Mouse (Mus musculus): Measurements from ENCODE around the gene Lta. TPM values are rescaled to one million over a fixed set of nuclear protein-coding genes. Genes with fewer than 3 reads are reported as not detected.
A peak's percentile ranks its signal among the peaks of the same experiment; 100 is the strongest.

Gene Lta
- polyA plus RNA-seq, 1 experiment from 2014 or later = 0.14 TPM

DNA sequence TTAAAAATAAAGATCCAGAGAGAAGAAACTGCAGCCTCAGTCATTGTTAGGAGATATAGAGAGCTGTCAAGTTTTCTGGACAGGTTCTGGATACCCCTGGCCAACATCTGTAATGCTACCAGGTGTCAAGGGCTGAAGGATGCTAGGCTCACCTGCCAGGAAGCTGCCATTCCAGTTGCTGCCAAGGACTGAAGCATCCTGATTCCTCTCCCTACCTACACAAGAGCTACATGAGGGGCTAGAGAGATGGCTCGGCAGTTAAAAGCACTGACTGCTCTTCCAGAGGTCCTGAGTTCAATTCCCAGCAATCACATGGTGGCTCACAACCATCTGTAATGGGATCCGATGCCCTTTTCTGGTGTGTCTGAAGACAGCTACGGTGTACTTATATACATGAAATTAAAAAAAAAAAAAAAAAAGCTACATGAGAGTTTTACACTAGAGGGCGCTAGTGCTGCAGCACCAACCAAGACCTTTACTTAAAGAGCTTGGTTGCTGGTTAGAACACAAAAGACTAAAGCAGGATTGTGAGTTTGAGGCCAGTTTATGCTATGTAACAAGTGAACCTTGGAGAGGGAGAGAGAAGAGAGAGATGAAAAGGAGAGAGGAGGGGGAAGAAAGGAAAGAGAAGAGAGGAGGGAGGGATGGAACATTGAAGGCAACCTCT is 36.5 kb downstream of the Lta start:
- ATAC-seq (no peak), DNase-seq (ENCODE audit: low read depth, low spot score) (no peak)
- ChIA-PET CTCF (interaction anchor here (0.8 to 12.3 kb wide), 13 partner anchors 10 to 89 kb away, joined by 3 to 239 read pairs (median 4); partner anchors contain the start of genes Atp6v1g2, Ddx39b and Nfkbil1), POLR2A (interaction anchor here (0.9 kb wide), 1 partner anchor 73 kb away, joined by 3 read pairs; the partner anchor contains the start of gene Ddx39b)
- no peak for TF ChIP-seq CTCF (IDR thresholded peaks at IDR 0.05)
- in situ Hi-C loops (cut with MboI; ENCODE audit: low pct_unique_long_range_greater_than_20kb) = loop anchor here (5.0 kb wide), 1 partner anchor 64 kb away; the partner anchor contains the start of gene Atp6v1g2
- H3K27me3 ChIP-seq = no peaks in the 10 kb centered on the region

GRCm38 (mm10) chr17:35167794-35168193 is 37.4 kb downstream of the Lta start:
- no peaks in the 10 kb centered on the region for H3K27me3 ChIP-seq
- DNase-seq (ENCODE audit: low read depth, low spot score) (no peak), ATAC-seq (no peak)
- ChIA-PET CTCF (interaction anchor here (0.8 to 12.3 kb wide), 7 partner anchors 10 to 90 kb away, joined by 3 to 239 read pairs (median 10); partner anchors contain the start of genes Atp6v1g2, Ddx39b, Gpank1 and Nfkbil1), POLR2A (no interaction called here)
- no peak for TF ChIP-seq CTCF (IDR thresholded peaks at IDR 0.05)
- in situ Hi-C loops (cut with MboI; ENCODE audit: low pct_unique_long_range_greater_than_20kb) = loop anchor here (5.0 kb wide), 1 partner anchor 65 kb away; the partner anchor contains the start of gene Atp6v1g2

- ChIA-PET CTCF (interaction anchor here (0.8 to 12.3 kb wide), 8 partner anchors 11 to 91 kb away, joined by 3 to 239 read pairs (median 5); partner anchors contain the start of genes Atp6v1g2, Ddx39b, Ltb and Nfkbil1), POLR2A (interaction anchor here (2.2 kb wide), 1 partner anchor 67 kb away, joined by 5 read pairs; the partner anchor contains the start of gene Atp6v1g2)
- TF ChIP-seq CTCF (IDR thresholded peaks at IDR 0.05) = no peak
- no peaks in the 10 kb centered on the region for H3K27me3 ChIP-seq
- in situ Hi-C loops (cut with MboI; ENCODE audit: low pct_unique_long_range_greater_than_20kb) = loop anchor here (5.0 kb wide), 1 partner anchor 66 kb away; the partner anchor contains the start of gene Atp6v1g2
- DNase-seq (ENCODE audit: low read depth, low spot score) = peak; percentile 38
- no peak for ATAC-seq
Measured at GRCm38 (mm10) chr17:35166352-35167035, 38.7 kb downstream of the Lta start.

- ATAC-seq (peak; percentile 73), DNase-seq (ENCODE audit: low read depth, low spot score) (no peak)
- no peak for TF ChIP-seq CTCF (IDR thresholded peaks at IDR 0.05)
- no peaks in the 10 kb centered on the region for H3K27me3 ChIP-seq
- in situ Hi-C loops (cut with MboI; ENCODE audit: low pct_unique_long_range_greater_than_20kb) = loop anchor here (5.0 kb wide), 1 partner anchor 67 kb away; the partner anchor contains the start of gene Atp6v1g2
- POLR2A ChIA-PET = interaction anchor here (1.6 to 2.2 kb wide), 2 partner anchors 68 to 79 kb away, joined by 4 to 5 read pairs; partner anchors contain the start of gene Atp6v1g2
- CTCF ChIA-PET = interaction anchor here (0.9 to 12.3 kb wide), 5 partner anchors 13 to 67 kb away, joined by 3 to 239 read pairs (median 10); partner anchors contain the start of genes Atp6v1g2, Ddx39b, Ltb and Nfkbil1
Measured at GRCm38 (mm10) chr17:35165451-35166155, 39.5 kb downstream of the Lta start.

GRCm38 (mm10) chr17:35164568-35165450 is 40.3 kb downstream of the Lta start, which contains the start of gene Prrc2a:
Gene Prrc2a, minus strand, starts transcription at chr17:35164897.
- ChIA-PET CTCF (interaction anchor here (0.8 to 12.3 kb wide), 3 partner anchors 61 to 82 kb away, joined by 3 to 239 read pairs (median 6); partner anchors contain the start of genes Atp6v1g2, Ddx39b and Nfkbil1), POLR2A (interaction anchor here (0.6 to 1.9 kb wide), 6 partner anchors 9 to 80 kb away, joined by 3 to 6 read pairs (median 4); partner anchors contain the start of gene Ddx39b)
- DNase-seq (ENCODE audit: low read depth, low spot score) (peak; percentile 97), ATAC-seq (peak; percentile 92)
- H3K27me3 ChIP-seq = no peaks in the 10 kb centered on the region
- in situ Hi-C loops (cut with MboI; ENCODE audit: low pct_unique_long_range_greater_than_20kb) = loop anchor here (5.0 kb wide), 1 partner anchor 67 kb away; the partner anchor contains the start of gene Atp6v1g2
- no peak for TF ChIP-seq CTCF (IDR thresholded peaks at IDR 0.05)

DNA sequence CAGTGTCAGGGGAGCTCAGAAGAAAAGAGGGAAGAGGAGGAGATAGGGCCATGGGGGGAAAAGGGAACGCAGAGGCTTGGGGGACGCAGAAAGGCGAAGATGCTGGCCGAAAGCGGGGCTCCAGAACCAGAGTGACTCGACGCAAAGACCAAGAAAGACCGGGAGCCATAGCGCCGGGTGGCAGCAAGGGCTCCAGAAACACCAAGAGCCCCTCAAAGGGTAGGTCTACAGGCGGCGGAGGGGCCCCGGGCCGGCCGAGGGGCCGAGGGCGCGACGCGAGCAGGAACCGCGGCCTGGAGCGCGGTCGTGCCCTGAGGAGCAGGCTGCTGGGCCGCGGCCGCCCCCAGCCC is 41.0 kb downstream of the Lta start:
- CTCF ChIA-PET = interaction anchor here (0.8 to 2.0 kb wide), 3 partner anchors 26 to 82 kb away, joined by 3 to 8 read pairs (median 6); no protein-coding TSS in a partner anchor
- ATAC-seq (no peak), DNase-seq (ENCODE audit: low read depth, low spot score) (no peak)
- no peak for TF ChIP-seq CTCF (IDR thresholded peaks at IDR 0.05)
- in situ Hi-C loops (cut with MboI; ENCODE audit: low pct_unique_long_range_greater_than_20kb) = no loop called here
- no peaks in the 10 kb centered on the region for H3K27me3 ChIP-seq
- POLR2A ChIA-PET = interaction anchor here (0.6 to 2.2 kb wide), 11 partner anchors 9 to 752 kb away, joined by 3 to 7 read pairs (median 5); partner anchors contain the start of gene Ddx39b

DNA sequence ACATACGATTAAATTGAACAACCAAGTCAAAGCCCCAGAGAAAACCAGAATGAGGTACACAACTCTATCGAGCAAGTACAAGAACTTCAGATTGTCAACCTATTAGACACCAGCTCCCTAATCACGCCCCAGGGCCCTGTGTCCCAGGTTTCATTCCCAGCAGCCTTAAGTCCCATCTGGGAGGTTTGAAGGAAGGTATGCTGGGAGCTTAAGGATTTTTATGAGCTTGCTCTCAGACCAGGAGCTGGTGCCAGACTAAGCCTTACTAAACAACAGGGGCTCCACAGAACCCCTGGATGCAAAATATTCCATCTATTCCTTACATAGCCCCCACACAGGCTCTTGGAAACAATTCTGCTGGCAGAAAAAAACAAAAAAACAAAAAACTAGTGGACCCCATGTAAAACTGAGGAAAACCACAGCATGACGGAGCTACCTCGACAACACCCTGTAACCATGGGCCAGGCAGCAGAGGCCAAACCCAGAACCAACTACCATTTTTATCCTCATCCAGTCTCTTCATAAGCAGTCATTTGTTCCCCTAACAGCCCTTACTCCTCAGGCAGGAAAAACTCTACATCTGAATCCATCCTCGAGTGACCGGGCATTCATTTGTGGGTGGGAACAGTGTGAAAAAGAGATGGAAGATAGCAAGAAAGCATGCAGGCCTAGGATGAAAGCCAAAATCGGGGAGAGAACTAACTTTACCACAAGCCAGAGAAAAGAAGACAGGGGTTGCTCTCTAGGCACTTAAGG is 41.6 kb downstream of the Lta start:
- no peaks in the 10 kb centered on the region for H3K27me3 ChIP-seq
- no peak for TF ChIP-seq CTCF (IDR thresholded peaks at IDR 0.05)
- ChIA-PET POLR2A (interaction anchor here (0.6 to 2.2 kb wide), 10 partner anchors 8 to 752 kb away, joined by 3 to 7 read pairs (median 5); no protein-coding TSS in a partner anchor), CTCF (interaction anchor here (0.8 to 2.4 kb wide), 6 partner anchors 12 to 83 kb away, joined by 3 to 8 read pairs (median 5); partner anchors contain the start of gene D17H6S53E)
- ATAC-seq = no peak
- DNase-seq (ENCODE audit: low read depth, low spot score) = no peak
- in situ Hi-C loops (cut with MboI; ENCODE audit: low pct_unique_long_range_greater_than_20kb) = no loop called here

DNA sequence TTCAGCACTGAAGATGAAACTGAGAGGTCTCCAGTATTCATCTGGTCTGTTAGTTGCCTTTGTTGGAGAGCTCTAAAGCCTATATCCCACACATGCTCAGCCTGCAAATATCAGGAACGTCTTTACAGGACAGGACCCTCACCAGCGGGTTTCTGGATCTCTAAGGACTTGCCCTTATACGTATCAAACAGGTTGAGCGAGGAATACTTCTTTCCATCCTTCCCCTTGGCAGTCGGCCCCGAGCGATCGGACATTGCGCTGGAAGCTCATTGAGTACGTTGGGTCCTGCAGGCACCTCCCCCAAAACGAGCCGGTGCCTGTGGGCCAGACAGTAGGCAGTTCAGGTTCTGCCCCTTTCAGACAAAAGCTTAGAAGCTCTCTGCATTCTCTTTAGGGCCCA is 42.4 kb downstream of the Lta start:
- POLR2A ChIA-PET = interaction anchor here (0.6 to 2.2 kb wide), 8 partner anchors 9 to 81 kb away, joined by 3 to 7 read pairs (median 4); no protein-coding TSS in a partner anchor
- no peak for ATAC-seq
- in situ Hi-C loops (cut with MboI; ENCODE audit: low pct_unique_long_range_greater_than_20kb) = no loop called here
- TF ChIP-seq CTCF (IDR thresholded peaks at IDR 0.05) = no peak
- CTCF ChIA-PET = interaction anchor here (0.9 to 2.4 kb wide), 6 partner anchors 10 to 84 kb away, joined by 3 to 8 read pairs (median 5); partner anchors contain the start of gene D17H6S53E
- no peak for DNase-seq (ENCODE audit: low read depth, low spot score)
- no peaks in the 10 kb centered on the region for H3K27me3 ChIP-seq
